Mouse (Mus musculus) testis, postnatal 10 days (tissue): Measurements from ENCODE around the gene Rc3h2.

Experiments used
- DNase-seq: peaks from one replicate; pipeline ENCODE4 v3.0.0; 2021; ENCODE audit warnings: low spot score

Gene Rc3h2

GRCm38 (mm10) chr2:37422306-37423304 lies at the start of gene Rc3h2:
Rc3h2 (minus strand) TSS chr2:37422903.
- peak; percentile 92 for DNase-seq

DNA sequence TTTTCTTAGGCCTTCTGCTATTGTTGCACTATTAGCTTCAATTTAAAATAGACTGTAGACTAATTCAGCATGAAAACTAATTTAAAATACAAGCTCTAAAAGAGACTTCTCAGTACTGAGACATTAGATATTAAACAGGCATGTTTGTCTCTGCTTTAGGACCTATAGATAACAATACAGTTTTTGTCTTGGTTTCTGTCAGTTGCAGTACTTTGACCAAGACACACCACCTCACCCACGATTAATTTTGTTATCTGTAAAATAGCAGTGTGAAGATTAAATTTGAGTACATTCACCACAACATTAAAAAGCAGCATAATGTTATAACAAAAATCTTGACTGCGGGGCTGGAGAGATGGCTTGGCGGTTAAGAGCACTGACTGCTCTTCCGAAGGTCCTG lies 43.6 kb upstream of the Rc3h2 start:
- DNase-seq: no peak

DNA sequence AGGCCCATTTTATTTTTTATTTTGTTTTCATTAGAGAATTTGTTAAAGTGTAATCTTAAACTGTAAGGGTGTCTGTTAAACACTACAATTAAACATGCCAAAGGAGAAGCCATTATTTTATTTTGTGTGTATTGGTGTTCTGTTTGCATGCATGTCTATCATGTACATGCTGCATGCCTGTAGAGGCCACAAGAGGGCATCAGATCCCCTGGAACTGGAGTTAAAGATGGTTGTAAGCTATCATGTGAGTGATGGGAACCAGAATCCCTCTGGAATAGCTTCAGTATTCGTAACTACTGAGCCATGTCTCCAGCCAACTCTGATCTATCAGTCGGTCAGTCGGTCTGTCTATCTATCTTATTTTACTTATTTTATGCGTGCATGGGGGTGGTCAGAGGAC lies 38.0 kb upstream of the Rc3h2 start:
- DNase-seq: no peak

- DNase-seq: no peak
Measured at GRCm38 (mm10) chr2:37452376-37452760, 29.7 kb upstream of the Rc3h2 start.

DNA sequence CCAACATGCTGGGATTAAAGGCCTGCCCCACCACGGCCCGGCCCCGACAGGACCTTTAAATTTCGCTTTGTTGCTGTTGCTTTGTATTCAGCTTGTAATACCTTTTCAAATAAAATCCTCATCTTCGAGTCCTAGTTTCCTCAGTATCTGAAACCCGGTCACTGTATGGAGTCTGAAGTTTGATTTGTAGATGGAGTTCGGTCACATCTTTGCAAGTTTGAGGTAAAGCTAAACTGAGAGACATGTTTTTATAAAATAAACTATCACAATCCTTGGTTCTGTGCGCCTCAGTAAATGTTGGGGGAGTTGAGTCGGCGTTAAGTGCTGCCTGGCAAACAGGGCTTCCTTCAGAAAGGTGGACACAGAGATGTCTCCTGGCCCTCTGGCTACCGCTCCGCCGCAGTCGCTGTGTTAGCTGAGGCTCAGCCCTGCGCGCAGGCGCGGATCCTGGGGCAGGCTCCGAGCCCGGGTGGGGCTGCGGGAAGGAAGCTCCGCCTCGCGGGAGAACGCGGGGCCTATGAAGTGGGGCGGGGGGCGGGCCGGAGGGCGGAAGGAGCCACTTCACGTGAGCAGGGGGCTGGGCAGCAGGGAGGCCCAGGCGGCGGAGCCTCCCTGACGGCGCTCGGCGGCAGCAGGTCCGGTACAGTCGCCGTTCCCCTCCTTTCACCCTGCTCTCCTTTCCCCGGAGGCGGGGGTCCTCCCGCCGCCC lies 29.1 kb upstream of the Rc3h2 start:
- DNase-seq: peak; percentile 94

GRCm38 (mm10) chr2:37442611-37443591 lies 20.2 kb upstream of the Rc3h2 start, which contains the start of the genes Zbtb26, Zbtb6 and Rabgap1:
Zbtb26 (minus strand) TSS chr2:37443135.
Zbtb6 (minus strand) TSS chr2:37443171.
Rabgap1 (plus strand) TSS chr2:37443279.
- peak; percentile 98 for DNase-seq

DNA sequence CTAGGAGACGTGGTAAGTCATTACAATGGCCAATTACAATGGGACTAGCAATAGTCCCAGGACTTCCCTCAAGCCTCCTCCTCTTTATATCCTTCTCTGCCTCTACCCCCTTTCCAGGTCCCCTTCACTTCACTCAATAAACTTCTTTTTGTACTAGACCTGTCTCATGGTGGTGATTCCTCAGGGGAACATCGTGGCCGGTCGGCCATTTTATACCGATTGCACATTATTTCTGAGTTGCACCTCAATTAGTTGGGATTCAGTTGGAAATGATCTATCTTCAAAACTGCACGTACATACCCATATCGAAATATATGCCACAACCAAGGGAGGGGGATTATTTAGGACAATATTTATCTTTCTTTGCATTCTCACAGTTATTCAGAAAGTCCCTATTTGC lies 8.9 kb upstream of the Rc3h2 start:
- DNase-seq: no peak

DNA sequence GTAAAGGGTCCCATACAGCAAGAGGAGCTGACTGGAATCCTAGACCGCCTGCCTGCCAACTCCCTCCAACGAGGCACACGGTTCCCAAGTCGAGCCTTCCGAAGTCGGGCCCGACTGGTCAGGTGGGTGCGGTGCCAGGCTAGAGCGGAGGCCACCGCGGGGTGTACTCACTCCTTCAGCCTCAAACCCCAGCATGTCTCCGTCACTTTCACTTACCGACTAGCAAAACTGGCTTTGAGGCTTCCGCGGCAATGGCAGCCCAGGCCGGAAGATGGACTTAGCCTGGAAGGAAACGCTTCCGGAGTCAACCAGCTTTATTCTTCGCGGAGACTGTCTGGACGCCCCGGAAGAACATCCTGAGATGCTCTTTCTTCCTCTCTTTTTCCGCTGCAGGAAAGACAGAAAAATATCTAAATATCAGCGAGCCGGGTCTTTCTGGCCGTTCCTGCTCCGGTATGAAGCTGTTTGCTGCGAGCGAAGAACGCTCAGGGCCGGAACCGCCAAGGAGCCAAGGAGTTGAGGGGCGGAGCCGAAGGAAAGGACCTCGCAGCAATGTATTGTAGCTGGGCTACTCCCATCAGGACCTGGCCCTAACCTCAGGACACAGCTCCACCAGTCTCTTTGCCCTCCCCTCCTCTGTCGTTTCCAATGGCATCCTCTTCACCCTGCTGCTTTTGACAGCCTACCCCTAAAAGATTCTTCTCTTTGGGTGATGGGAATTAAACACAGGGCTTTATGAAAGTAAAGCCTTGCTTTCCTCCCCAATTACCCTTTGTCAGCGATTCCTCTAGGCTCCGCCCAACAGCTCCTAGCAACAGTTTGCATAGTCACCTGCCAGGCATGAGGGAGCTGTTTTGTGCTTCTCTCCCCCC lies 8.1 kb upstream of the Rc3h2 start:
- DNase-seq: peak; percentile 80

DNA sequence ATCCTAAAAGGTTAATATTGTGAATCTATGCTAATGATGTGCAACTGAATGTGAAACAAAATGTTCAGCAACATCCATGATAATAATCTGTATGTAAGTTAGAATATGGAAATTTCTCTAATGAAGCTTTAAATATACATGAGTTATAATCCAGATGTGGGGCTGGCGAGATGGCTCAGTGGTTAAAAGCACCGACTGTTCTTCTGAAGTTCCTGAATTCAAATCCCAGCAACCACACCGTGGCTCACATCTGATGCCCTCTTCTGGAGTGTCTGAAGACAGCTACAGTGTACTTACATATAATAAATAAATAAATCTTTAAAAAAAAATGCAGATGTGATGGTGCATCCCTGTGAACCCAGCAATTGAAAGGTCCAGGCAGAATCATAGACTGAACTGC lies 968 bp upstream of the Rc3h2 start:
- no peak for DNase-seq

- DNase-seq: no peak
Measured at GRCm38 (mm10) chr2:37421903-37422302, 800 bp downstream of the Rc3h2 start.

DNA sequence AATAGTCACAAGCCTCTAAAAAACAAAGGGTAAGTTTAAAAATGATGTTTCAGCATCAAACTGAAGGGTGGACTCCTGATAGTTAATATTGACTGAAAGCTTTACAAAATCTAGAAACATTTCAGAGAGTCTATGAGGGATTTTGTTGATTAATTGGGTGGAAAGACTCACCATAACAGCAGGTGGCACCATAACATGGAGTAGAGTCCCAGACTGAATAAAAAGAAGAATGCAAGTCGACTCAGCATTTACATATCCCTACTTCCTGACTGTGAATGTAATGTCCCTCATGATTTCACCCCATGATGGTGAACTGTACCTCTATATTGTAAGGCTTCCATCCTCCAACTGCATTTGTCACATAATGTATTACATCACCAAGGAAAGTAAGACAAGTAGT lies 27.2 kb downstream of the Rc3h2 start:
- DNase-seq: no peak

DNA sequence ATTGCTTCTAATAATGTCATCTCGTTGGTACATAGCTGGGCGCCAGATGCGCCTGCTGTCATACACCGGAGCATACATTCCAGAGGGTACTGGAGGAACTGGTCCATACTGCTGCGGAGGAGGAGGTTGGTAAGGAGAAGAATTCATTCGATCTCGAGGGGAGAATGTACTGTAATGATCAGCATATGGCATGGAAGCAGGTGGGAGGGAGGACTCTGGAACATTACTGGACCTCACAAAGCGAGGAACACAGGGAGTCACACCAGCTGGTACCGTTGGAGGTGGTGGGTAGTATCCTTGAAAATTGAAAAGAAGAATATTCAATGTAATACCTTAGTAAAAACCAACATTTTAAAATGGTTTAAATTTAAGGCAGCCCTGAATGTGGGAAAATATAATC lies 39.8 kb downstream of the Rc3h2 start:
- no peak for DNase-seq

DNA sequence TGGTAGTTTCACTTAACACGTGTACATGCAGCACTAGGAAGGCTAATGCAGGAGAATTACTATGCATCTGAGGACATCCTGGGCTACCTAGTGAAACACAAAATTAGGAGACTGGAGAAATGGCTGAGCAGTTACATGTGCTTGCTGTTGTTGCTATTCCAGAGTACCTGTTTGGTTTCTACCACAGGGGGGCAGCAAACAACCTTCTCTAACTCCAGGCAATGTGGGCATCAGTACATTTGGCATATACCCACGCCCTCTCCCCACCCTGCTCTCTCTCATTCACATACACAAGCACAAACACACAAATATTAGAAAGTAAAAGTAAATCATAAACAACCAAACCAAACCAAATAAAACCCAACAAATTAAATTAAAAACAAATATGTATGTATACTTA lies 42.5 kb downstream of the Rc3h2 start:
- DNase-seq: peak; percentile 58

DNA sequence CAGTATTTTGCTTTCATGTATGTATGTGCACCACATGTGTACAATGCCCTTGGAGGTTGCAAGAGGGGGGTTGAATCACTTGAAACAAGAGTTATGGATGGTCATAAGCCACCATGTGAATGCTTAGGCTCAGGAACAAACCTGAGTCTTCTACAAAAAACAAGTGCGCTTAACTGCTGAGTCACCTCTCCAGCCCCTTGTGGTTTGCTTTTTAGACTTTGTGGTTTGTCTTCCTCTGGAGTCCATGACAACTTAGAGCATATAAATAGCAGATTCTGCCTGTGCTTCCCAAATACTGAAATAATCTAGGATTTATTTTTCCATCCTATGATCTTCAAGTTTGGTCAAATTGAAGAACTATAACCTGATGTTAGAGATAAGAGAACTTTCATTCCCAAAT lies 46.7 kb downstream of the Rc3h2 start:
- no peak for DNase-seq

DNA sequence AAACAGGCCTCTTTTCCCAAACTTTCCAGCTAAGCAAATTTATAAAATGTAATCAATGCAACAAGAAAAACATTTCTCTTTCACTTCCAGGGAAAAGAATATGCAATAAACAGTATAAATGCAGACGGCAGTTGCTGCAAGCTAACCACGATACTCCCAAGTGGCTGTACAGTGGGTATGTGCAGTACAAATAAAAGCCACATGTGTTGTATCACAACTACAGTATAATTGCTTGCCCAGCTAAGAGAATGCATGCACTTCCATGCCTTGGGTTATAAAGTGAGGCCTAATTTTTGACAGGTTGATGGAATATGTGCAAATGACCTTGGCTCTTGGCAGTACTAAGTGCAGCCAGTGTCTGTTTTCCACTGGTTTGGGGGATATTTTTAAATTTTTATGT lies 52.1 kb downstream of the Rc3h2 start:
- no peak for DNase-seq

DNA sequence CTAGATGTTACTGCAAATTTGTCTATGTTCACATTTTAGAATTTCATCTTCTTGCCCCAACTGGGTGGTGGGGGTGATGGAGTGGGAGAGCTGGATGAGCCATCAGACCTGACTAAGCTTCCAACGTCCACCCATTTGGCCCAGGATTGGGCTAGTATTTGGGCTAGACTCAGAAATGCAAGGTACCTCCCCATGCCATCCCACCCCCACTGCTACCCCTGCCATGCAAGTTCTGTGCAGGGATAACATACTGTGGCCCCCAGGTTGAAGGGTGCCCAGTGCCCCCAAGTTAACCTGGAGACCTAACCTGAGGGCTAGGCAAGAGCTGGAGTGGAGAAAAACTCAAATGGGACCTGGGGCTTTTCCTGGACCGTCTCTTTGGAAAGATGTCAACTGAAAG lies 62.8 kb downstream of the Rc3h2 start:
- no peak for DNase-seq

DNA sequence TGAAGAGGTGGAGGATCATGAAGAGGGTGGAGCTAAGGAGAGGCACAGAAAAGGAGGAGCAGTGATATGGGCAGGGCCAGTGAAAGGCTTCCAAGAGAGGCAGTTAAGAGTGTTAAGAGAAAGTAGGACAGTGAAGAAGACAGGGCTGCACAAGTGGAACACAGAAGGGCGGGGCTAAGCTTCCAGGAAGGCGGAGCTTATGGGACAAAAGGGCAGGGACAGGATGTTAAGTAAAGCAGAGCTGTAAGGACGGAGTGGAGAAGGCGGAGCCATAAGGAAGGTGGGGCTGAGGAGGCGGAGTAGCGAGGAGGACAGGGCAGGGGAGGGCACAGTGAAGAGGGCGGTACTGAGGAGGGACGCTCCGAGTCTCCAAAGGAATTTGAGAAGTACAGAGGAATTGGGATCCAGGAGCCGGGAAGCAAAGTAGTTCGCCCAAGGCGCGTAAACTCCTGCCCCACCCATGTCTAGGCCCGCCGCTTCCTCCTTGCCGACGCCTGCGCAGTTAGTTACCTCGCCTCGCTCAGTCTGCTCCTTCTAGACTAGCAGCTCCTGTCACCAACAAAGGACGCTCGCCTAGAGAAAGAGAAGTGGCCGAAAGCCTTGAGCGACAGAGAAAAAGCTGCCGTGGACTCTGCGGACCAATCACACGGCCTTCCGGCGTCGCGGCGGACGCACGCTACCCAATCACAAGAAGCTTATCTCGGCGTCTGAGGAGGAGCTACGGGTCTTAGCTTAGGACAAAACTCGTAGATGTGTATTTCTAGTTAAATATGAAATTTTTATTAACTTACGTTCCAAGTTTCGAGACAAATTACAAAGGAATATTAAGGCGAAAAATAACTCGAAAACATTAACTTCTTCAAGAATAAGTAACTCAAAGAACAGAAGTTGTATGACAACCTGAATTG lies 63.8 kb downstream of the Rc3h2 start, which contains the start of gene Pdcl:
Gene Pdcl, minus strand, starts transcription at position 700 of the 908 bp plus-strand sequence.
- peak; percentile 94 for DNase-seq

GRCm38 (mm10) chr2:37355571-37355970 lies 67.1 kb downstream of the Rc3h2 start:
- DNase-seq: no peak

GRCm38 (mm10) chr2:37351671-37352070 lies 71.0 kb downstream of the Rc3h2 start:
- no peak for DNase-seq
